Mouse (Mus musculus) left cerebral cortex, adult 2 months (tissue): Measurements from ENCODE around the gene Rasl11b. TPM values are rescaled to one million over a fixed set of nuclear protein-coding genes. Genes with fewer than 3 reads are reported as not detected.

Experiments
- DNase-seq, 2 experiments: peaks; one replicate each; pipeline ENCODE4 v3.0.0; 2021 to 2022; ENCODE audit warnings: low spot score in 2 of 2, mixed read lengths in 1 of 2; ENCODE audit errors: extremely low spot score in 1 of 2
- H3K27ac ChIP-seq: fragments of 200-600 bp; 2 replicates; pipeline ENCODE4 v1.8.1; 2022
- H3K4me3 ChIP-seq: fragments of 200-600 bp; 2 replicates; pipeline ENCODE4 v1.8.1; 2022
- CTCF ChIP-seq: fragments of 200-600 bp; IDR thresholded peaks from 2 replicates; pipeline ENCODE4 v1.8.1; 2022; ENCODE audit warnings: antibody characterized with exemption, mild to moderate bottlenecking, moderate library complexity
- intact Hi-C: fragments of 180-260 bp; cut with DNase I; formaldehyde crosslinking; loops from one replicate; pipeline ENCODE4 v1.15.1; 2025
- total RNA-seq, 2 experiments: library from RNA; stranded (reverse); gene quantifications; 2 replicates each; pipeline ENCODE4 v1.2.3; 2021

Rasl11b gene
- total RNA-seq, 2 experiments from 2014 or later = 72.5 to 103 TPM

DNA sequence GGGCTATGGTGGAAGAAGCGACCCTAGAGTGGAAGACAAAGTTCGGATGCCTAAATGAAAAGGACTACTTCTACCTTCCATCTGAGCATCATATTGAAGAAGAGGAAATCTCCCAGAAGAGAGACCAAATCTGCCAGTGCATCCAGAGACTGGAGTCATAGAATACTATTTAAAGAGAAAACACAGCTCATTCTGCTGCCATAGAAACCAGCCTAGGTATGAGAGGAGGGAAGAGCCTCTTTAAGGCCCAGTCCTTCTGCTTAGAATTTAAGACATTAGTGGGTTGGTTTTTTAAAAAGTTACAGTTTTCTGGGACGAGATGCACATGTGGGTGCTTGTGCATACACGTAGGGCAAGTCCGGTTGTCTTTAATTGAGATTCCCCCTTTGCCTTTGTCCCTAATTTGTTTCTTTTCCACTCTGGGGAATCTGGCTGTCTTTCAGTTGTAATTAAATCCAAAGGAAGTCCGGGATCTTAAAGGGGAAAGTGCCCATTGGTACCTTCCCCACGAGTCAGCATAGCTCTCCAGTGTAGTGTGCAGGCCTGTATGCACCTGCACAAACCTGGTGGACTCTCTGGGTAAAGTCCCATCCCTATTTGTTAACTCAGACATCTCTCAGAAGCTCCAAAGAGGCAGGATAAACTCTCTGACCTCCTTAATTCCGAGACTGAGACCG, 5.5 kb upstream of the Rasl11b start:
- DNase-seq = no peak
- peak overlapping the region; percentile 56 for H3K27ac ChIP-seq
- no peak for TF ChIP-seq CTCF
- H3K4me3 ChIP-seq = peak overlapping the region; percentile 18; the same call in 1 of the 2 replicates
- intact Hi-C loops = loop anchor here (10.0 kb wide), 2 partner anchors 125 to 235 kb away; partner anchors contain the start of gene Usp46

GRCm38 (mm10) chr5:74190161-74190491, 5.0 kb upstream of the Rasl11b start:
- DNase-seq = no peak
- TF ChIP-seq CTCF = no peak
- intact Hi-C loops = loop anchor here (10.0 kb wide), 2 partner anchors 125 to 235 kb away; partner anchors contain the start of gene Usp46

GRCm38 (mm10) chr5:74190911-74191310, 4.2 kb upstream of the Rasl11b start:
- no peak for DNase-seq
- intact Hi-C loops = loop anchor here (10.0 kb wide), 2 partner anchors 126 to 236 kb away; partner anchors contain the start of gene Usp46
- Histone ChIP-seq H3K4me3 (no peak overlapping the region), H3K27ac (no peak overlapping the region)
- no peak for TF ChIP-seq CTCF

More at GRCm38 (mm10) chr5:74190161-74190491, 5.0 kb upstream of the Rasl11b start:
- peak overlapping the region; percentile 18; the same call in 1 of the 2 replicates for H3K4me3 ChIP-seq
- H3K27ac ChIP-seq = peak overlapping the region; percentile 56

DNA sequence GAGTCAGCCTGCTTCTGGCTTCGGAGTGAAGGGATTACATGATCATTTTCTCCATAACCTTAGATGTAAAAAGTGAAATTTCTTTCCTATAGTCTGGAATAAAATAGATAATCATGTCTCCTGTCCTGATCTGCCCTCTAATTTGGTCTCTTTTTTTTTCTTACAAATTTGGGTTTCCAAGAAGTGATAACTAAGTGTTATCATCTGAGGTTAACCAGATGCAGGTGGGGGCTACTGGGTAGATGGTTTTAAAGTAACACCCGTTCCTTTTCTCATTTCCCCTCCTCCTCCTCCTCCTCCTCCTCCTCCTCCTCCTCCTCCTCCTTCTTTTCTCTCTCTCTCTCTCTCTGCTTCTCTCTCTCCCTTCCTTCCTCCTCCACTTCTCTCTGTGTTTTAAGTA, 2.1 kb upstream of the Rasl11b start:
- no peak for TF ChIP-seq CTCF
- Histone ChIP-seq H3K27ac (no peak overlapping the region), H3K4me3 (no peak overlapping the region)
- intact Hi-C loops = loop anchor here (10.0 kb wide), 2 partner anchors 128 to 238 kb away; partner anchors contain the start of gene Usp46
- no peak for DNase-seq

- no peak overlapping the region; the same call in 1 of the 2 replicates for H3K27ac ChIP-seq
- DNase-seq = no peak
- TF ChIP-seq CTCF = no peak
- intact Hi-C loops = loop anchor here (10.0 kb wide), 2 partner anchors 129 to 239 kb away; partner anchors contain the start of gene Usp46
- no peak overlapping the region for H3K4me3 ChIP-seq
These were observed 1.5 kb upstream of the Rasl11b start for GRCm38 (mm10) chr5:74193626-74194025.

DNA sequence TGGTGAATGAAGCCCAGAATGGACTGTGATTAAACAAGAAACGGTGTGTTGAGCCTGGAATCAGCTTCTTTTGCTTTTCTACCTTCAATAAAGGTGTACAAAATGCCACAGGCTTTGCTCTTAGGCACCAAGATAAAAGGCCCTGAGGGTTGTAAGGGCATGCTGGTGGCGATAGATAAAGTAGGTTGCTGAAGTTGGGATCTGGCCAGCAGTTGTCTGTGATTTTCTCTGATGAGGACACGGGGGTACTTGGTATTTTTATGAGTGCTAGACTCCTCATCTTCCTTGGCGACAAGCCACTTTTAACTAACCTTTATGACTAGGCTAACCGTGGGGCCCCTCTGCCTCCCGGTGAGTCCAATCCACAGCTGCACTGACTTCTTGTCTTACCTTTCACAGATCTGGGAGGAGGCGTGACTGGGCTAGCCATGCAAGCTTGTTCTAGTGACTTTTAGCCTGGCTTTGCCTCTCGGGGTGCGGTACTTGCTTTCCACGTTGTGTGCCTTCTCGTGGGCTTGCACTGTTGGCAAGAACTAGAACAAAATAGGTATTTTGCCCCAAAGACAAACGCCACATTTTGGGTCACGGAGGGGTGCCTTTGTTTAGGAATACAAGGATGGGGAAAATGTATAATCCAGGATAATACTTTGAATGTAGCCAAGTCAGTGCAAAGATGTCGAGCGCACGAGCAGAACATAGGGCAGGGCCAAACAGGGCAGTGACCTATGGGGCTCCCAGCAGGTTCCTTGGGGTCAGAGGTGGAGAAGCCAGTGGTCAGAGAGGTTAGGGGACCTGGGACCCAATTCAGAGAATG, 852 bp upstream of the Rasl11b start:
- intact Hi-C loops = loop anchor here (10.0 kb wide), 2 partner anchors 129 to 239 kb away; partner anchors contain the start of gene Usp46
- H3K27ac ChIP-seq = peak overlapping the region; percentile 92
- TF ChIP-seq CTCF = no peak
- DNase-seq = no peak
- H3K4me3 ChIP-seq = peak overlapping the region; percentile 99

DNA sequence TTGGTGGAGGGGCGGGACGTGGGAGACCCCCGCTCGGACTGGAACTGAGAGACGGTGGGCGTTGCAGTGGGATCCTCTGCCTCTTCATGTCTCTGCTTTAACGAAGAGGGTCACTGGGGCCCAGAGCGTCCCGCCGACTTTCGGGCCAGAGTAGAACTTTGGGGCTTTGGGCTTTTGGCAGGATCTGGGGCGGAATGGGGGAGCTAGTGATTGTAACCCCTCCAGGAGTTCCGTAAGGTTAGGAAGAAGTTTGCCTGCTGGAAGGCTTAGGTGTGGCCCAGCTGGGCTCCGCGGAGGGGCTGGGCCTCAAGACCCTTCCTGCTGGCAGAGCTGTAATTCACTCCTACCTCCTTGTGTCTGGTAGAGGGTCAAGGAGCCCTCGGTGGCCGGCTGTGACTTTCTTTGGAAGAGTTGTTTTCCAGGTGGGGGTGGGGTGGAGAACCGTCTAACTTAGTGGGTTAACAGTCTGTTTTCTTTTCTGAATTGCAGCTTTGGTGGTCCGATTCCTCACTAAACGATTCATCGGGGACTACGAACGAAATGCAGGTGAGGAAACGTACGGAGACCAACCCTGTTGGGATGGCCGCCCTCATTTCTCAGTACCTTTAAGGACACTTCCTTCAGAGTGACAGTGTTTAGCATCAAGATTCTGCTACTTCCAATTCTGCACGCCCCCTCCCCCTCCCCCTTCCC, 674 bp downstream of the Rasl11b start:
- TF ChIP-seq CTCF = no peak
- no peak for DNase-seq
- H3K27ac ChIP-seq = peak overlapping the region; percentile 90
- intact Hi-C loops = loop anchor here (2.0 to 10.0 kb wide), 4 partner anchors 59 to 241 kb away; partner anchors contain the start of gene Usp46
- H3K4me3 ChIP-seq = peak overlapping the region; percentile 99

GRCm38 (mm10) chr5:74196307-74196618, 1.2 kb downstream of the Rasl11b start:
- peak overlapping the region; percentile 99 for H3K4me3 ChIP-seq
- intact Hi-C loops = loop anchor here (2.0 to 10.0 kb wide), 4 partner anchors 59 to 241 kb away; partner anchors contain the start of gene Usp46
- no peak; the same call in none of the 2 replicates for TF ChIP-seq CTCF
- H3K27ac ChIP-seq = peak overlapping the region; percentile 42
- no peak for DNase-seq

DNA sequence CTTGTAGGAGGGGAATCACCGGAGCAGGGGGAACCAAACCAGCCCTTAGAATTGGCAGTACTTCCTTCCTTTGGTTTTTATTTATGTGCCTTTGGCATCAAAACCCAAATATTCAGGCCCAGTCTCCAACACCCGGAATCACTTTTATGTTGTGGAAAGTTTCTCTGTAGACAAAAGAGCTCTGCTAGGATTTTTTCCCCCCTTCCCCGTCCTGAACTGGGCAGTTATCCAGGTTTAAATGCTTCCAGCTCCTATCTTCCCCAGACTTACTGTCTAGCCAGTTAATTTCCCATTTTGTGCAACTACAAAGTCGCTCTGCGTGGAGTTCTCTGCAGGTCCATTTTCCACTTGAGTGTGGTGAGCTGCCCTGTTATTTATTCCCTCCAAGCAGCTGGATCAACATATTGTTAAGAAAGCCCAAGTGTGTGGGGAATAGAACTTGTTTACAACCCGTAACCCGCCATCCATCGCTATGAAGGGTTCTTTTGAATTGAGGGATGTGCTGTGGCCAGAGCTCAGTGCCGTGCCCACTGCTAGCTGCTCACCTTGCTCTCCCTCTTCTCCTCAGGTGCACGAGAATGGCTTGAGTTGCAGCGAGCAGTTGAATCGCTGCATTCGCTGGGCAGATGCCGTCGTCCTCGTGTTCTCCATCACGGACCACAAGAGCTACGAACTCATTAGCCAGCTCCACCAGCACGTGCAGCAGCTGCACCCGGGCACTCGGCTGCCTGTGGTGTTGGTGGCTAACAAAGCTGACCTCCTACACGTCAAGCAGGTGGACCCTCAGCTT, 2.6 kb downstream of the Rasl11b start:
- Histone ChIP-seq H3K4me3 (peak overlapping the region; percentile 99), H3K27ac (peak overlapping the region; percentile 67)
- DNase-seq = no peak
- intact Hi-C loops = loop anchor here (1.0 to 10.0 kb wide), 5 partner anchors 57 to 243 kb away; partner anchors contain the start of gene Usp46
- no peak for TF ChIP-seq CTCF

DNA sequence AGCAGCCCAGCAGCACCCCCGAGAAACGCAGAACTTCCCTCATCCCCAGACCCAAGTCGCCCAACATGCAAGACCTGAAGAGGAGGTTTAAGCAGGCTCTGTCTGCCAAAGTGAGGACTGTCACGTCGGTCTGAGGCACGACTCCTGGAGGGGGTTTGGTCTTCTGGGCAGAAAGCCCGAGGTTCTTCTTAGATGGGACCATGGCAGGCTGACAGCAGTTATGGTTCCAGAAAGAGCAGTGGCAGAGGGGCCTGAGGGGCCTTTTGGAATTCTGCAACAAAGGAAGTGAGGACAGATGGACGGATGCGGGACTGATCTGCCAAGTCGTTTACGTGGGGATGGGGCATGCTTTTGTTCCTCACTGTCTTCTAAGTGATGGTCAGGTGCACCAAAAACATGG, 3.4 kb downstream of the Rasl11b start:
- DNase-seq = no peak
- Histone ChIP-seq H3K4me3 (peak overlapping the region; percentile 99), H3K27ac (peak overlapping the region; percentile 67)
- TF ChIP-seq CTCF = no peak
- intact Hi-C loops = loop anchor here (10.0 kb wide), 2 partner anchors 134 to 244 kb away; partner anchors contain the start of gene Usp46

GRCm38 (mm10) chr5:74199793-74200192, 4.7 kb downstream of the Rasl11b start:
- intact Hi-C loops = loop anchor here (10.0 kb wide), 2 partner anchors 135 to 245 kb away; partner anchors contain the start of gene Usp46
- no peak overlapping the region; the same call in 1 of the 2 replicates for H3K4me3 ChIP-seq
- H3K27ac ChIP-seq = no peak overlapping the region; the same call in 1 of the 2 replicates
- no peak for DNase-seq
- TF ChIP-seq CTCF = no peak
